Mouse (Mus musculus) layer of hippocampus, adult 11-12 months (tissue): Measurements from ENCODE around the gene Poldip2.

ENCODE experiments used
- DNase-seq: peaks from one replicate; pipeline ENCODE4 v3.0.0; 2022; ENCODE audit warnings: low spot score

Gene Poldip2

GRCm38 (mm10) chr11:78544449-78545111, 32.6 kb downstream of the Poldip2 start:
- DNase-seq = no peak

DNA sequence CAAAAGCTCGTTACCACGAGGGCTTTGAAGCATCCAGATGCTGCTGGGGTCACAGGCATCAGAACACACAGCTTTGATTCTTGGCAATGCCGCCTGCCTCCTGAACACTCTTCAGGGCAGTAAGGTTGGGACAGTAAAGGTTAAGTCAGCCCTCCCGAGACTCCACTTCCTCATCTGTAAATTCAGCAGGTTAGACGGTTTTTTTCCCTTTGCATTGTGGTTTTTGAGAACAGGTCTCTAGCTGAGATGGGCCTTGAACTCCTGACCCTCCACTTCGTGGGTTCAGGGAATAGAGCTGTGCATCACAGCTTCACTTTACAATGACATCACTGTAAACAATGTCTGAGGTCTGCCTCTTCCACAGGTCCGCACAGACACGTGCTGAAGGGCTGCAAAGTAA, 33.2 kb downstream of the Poldip2 start:
- no peak for DNase-seq

DNA sequence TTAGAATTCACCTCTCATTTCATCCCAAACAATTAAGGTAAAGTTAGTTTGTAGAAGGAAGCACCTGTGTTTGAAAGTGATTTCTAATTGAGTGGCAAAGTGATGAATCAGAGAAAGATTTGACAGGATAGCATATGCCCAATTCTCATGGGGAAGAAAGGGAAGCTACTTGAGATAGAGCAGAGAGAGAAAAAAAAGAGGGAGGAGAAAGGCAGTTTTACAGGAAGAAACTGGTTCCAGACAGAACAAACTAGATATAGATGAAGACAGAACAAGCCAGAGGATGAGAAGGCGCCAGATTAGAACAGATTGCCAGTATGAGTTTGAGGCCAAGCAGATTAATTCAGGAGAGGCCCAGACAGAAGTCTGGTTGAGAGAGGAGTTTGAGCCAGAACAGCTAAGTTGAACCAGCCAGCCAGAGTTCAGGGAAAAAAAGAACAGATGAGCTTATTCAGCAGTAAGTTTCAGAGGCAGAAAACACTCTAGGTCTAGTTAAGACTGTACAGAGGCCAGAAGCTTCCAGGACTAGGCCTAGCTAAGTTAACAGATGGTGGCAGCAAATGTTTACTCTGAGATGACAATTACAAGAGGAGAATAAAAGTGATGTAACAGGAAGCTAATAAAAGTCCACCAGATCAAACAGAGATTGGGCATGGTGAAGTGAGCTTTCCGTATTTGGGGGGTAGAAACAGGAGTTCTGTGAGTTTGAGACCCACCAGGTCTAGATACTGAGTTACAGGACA, 35.9 kb downstream of the Poldip2 start:
- DNase-seq = no peak

DNA sequence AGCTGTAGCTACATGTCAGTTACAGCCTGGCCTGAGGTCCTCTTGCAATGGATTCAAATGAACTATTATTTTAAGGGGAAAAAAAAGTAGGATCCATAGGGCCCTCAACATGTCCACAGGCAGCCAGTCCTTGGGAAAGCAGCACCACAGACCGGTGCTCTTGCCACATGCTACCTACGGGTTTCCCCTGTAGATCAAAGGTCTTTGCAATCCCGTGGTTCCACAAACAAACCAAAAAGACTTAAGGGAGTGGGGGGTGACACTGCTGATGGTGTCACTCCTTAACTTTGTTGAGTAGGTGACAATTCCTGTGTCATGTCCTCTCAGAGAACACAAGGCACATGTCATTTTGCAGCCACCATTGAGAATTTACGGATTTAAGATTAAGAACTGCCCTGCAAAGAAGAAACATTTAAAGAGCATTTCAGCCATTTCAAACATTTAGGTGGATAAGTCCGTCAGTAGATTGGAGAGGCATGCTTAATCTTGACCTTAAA, 37.5 kb downstream of the Poldip2 start:
- DNase-seq = no peak

DNA sequence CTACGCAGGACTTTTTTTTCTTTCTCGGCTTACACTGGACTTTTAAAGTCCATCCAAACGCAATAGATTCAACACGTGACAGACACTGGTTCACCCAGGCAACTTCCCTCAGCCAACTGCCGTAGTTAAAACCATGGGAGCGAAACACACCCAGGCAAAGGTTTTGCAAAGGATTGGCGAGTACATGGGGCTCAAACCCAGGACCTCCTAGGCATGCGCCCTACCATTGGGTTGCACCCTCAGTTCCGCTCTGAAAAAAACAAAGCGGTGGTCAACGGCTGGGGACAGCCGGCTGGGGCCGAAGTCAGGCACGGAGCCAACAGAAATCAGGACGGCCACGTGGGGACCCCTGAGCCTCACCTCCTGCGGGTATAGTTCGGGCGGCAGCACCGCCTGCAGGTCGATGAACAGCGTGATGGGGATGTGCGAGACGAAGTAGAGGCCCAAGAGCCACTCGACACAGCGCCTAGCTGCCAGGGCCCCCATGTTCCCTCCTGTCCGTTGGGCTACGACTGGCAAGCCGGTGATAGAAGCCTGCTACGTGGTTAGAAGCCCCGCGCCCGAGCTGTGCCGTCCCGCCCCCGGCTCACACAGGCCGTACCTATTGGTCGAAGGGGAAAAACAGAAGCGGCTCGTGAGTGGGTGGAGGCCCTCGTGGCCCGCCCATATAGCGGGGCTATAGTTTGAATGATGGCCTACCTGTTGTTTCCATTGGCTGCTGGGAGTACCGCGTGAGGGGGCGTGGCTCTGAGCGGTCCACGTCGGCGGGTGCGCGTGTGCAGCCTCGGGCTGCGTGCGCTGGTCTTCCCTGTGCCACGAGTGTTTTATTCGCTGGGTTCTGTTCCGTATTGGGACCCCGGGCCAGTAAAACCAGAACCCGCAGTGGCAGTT, 38.4 kb downstream of the Poldip2 start, which contains the start of gene Tmem97:
Gene Tmem97, minus strand, starts transcription at position 610 of the 891 bp plus-strand sequence.
- DNase-seq = peak; percentile 97

DNA sequence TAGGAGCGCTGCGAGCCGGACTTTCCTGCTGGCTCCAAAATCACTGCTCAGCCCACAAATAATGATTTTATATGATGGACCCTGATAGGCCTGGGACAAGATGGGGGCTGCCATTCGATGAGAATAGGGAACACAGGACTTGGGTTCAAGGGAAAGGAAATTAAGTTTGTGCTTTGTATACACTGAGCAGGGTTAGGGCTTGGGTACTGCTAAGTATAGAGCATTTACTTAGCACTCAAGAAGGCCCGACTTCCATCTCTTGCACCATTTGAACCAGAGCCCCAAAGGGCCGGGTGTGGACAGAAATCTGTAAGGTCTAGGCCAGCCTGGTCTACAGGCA, 39.0 kb downstream of the Poldip2 start:
- no peak for DNase-seq

- DNase-seq = no peak
Measured at GRCm38 (mm10) chr11:78555623-78556022, 43.6 kb downstream of the Poldip2 start.

- no peak for DNase-seq
Measured at GRCm38 (mm10) chr11:78556070-78556469, 44.1 kb downstream of the Poldip2 start.

DNA sequence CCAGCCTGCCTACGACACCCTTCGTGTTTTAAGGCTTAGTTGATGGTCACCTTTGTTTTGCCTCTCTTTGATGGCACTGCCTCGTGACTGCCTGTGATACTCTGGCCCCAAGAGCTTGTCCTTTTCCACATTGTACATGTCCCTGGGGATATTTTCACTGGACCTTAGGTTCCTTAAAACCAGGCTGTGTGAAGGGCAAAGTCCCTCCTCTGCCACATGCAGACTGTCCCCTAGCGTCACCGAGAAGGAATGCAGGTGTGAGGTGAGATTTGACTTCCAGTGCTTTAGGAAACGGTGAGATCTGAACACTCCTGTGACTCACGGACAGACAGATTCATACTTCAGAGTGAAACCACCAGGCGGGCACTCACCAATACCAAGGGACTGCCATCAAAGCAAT, 45.2 kb downstream of the Poldip2 start:
- DNase-seq = no peak

GRCm38 (mm10) chr11:78560447-78560846, 48.5 kb downstream of the Poldip2 start:
- DNase-seq = peak; percentile 85

DNA sequence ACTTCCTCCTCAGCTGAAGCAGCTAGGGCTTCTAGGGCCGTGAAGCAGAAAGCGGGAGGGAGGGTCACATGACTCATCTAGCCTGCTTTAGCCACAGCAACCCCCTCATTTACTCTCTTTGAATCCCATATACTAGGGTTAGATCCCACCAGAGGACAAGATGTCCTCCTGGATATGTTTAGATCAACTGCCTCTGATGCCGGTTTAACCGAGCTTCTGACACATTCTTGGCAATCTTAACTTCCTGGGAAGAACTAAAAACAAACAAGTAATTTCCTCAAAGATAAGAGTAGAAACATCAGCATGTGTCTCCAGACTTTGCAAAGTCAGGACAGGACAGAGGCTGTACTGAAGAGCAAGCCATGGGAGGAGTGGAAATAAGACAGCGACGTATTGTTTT, 54.8 kb downstream of the Poldip2 start:
- DNase-seq = no peak

GRCm38 (mm10) chr11:78567614-78568013, 55.6 kb downstream of the Poldip2 start:
- DNase-seq = no peak

DNA sequence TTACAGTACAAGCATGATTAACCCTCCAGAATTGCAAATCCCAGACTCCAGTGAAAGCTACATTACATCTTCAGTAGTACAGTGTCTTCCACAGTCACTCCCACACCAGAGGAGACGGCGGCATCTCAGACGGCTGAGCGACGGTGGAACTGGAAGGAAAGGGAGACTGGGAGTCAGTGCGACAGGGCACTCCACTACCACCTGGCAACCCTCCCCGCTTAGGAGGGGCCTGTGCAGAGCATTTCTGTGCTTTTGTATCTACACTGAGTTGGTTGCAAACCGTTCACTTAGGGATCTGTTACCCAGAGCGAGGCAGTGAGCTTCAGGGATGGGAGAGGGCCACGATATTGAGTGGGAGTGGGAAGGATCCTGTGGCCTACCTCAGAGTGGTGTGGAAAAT, 56.8 kb downstream of the Poldip2 start:
- DNase-seq = no peak

- no peak for DNase-seq
Measured at GRCm38 (mm10) chr11:78569806-78570205, 57.8 kb downstream of the Poldip2 start.

DNA sequence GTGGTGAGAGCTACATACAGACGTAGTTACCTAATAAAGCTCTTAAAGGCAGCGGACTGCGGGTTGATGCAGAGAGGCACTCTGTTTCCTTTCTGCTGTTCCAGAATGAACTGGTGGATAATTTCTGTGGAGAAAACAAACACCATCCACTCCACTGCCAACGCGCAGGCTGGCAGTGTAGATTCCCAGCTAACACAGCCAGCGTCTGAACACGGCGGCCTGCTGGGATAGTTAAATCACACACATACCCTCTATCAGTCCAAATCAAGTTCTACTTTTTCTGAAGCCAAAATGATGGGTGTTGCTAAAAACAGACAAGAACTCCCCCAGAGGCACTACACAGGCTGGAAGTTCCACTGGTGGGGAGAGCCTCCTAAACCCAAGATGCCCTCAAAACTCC, 59.4 kb downstream of the Poldip2 start:
- DNase-seq = peak; percentile 54

DNA sequence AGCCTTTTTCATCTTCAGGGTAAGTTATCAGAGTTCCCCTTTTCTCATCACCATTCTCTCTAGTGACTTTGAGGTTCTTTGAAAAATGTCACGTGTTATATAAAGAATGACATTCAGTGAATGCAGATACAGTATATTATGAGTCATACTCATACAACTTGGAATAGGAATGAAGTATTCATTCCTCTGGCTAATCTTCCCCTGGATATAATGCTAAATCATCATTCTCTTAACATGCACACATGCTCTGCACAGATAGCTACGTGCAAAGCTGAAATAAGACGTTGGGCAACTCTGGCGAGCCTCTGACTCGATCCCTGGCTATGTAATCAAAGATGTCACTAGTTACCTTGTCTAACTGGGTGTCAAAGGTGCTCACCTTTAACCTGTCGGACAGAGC, 59.9 kb downstream of the Poldip2 start:
- no peak for DNase-seq
